Mouse (Mus musculus): ENCODE data around the gene Ptpdc1.

DNA sequence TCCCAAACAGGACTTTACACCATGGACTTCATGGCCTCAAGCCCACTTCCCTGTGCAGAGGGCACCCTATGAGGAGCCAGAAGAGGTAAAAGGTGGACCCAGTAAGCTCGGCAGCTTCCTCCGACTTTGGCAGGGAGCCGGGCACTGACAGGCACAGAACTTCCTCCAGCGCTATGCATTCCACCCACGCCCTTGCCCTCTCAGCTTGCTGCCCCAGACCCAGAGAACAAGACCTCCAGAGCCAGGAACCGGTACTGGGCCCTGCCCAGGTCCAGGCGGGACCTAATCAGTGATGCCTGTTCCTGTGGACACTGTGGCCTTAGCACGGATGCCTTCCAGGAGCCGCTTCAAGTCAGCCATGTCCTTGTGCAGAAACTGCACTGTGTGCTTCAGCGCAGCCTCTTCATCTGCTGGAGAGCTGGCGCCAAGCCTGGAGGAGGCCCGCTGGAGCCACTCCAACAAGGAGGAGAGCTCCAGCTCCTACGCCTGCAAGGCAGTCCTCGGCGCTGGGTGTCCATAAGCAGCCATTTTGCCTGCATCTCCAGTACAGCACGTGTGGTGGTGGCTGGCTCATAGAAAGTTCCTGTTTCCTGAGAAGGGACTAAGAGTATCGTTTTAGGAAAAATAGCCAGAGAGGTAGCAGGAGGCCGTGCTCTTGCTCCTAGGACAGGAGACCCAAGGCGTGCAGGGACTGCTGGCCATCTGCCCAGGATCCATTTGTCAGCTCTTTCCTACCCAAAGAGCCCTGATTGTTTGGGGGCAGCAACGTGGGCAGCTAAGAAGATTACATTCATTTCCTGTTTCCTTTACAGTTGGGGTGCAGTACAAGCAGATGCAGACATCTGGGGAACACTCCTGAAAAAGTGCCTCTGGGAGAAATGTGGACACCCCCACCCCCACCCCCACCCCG is 73.0 kb downstream of the Ptpdc1 start:
- TF ChIP-seq POLR2A (IDR thresholded peaks at IDR 0.05; ENCODE audit: borderline replicate concordance, insufficient read depth, low read length) (peak; percentile 72; the same call in 1 of the 2 replicates), CTCF (IDR thresholded peaks at IDR 0.05; ENCODE audit: borderline replicate concordance, insufficient read depth, low read depth, low read length) (no peak)

Data from cerebellum, adult 2 months (tissue).